Mouse (Mus musculus): ENCODE results near the gene Tet3. TPM values are rescaled to one million over a fixed set of nuclear protein-coding genes. Genes with fewer than 3 reads are reported as not detected.
A peak's percentile ranks its signal among the peaks of the same experiment; 100 is the strongest.

Gene Tet3
- total RNA-seq, 1 experiment from 2014 or later: 13.4 TPM

GRCm38 (mm10) chr6:83408510-83408909 is 50.4 kb downstream of the Tet3 start:
- ATAC-seq (replicated peaks in 1 of 2; ENCODE audit: insufficient read depth in 1 of 2, low FRiP score in 2 of 2, low TSS enrichment in 1 of 2, low read depth in 1 of 2, poor library complexity in 2 of 2, severe bottlenecking in 2 of 2): no peak

- ATAC-seq (replicated peaks in 1 of 2; ENCODE audit: insufficient read depth in 1 of 2, low FRiP score in 2 of 2, low TSS enrichment in 1 of 2, low read depth in 1 of 2, poor library complexity in 2 of 2, severe bottlenecking in 2 of 2): no peak
Measured at GRCm38 (mm10) chr6:83405511-83406064, 53.3 kb downstream of the Tet3 start.

- ATAC-seq (replicated peaks in 1 of 2; ENCODE audit: insufficient read depth in 1 of 2, low FRiP score in 2 of 2, low TSS enrichment in 1 of 2, low read depth in 1 of 2, poor library complexity in 2 of 2, severe bottlenecking in 2 of 2): no peak
Measured at GRCm38 (mm10) chr6:83404571-83404970, 54.3 kb downstream of the Tet3 start.

- no peak for ATAC-seq (replicated peaks in 1 of 2; ENCODE audit: insufficient read depth in 1 of 2, low FRiP score in 2 of 2, low TSS enrichment in 1 of 2, low read depth in 1 of 2, poor library complexity in 2 of 2, severe bottlenecking in 2 of 2)
Measured at GRCm38 (mm10) chr6:83403481-83403880, 55.4 kb downstream of the Tet3 start.

GRCm38 (mm10) chr6:83399790-83400189 is 59.1 kb downstream of the Tet3 start:
- ATAC-seq (replicated peaks in 1 of 2; ENCODE audit: insufficient read depth in 1 of 2, low FRiP score in 2 of 2, low TSS enrichment in 1 of 2, low read depth in 1 of 2, poor library complexity in 2 of 2, severe bottlenecking in 2 of 2): no peak

- no peak for ATAC-seq (replicated peaks in 1 of 2; ENCODE audit: insufficient read depth in 1 of 2, low FRiP score in 2 of 2, low TSS enrichment in 1 of 2, low read depth in 1 of 2, poor library complexity in 2 of 2, severe bottlenecking in 2 of 2)
Measured at GRCm38 (mm10) chr6:83397728-83398127, 61.2 kb downstream of the Tet3 start.

- ATAC-seq (replicated peaks in 1 of 2; ENCODE audit: insufficient read depth in 1 of 2, low FRiP score in 2 of 2, low TSS enrichment in 1 of 2, low read depth in 1 of 2, poor library complexity in 2 of 2, severe bottlenecking in 2 of 2): no peak
Measured at GRCm38 (mm10) chr6:83396711-83397110, 62.2 kb downstream of the Tet3 start.

GRCm38 (mm10) chr6:83395544-83396229 is 63.2 kb downstream of the Tet3 start:
- no peak; a peak in 1 of 4 replicates for ATAC-seq (replicated peaks in 1 of 2; ENCODE audit: insufficient read depth in 1 of 2, low FRiP score in 2 of 2, low TSS enrichment in 1 of 2, low read depth in 1 of 2, poor library complexity in 2 of 2, severe bottlenecking in 2 of 2)

- no peak for ATAC-seq (replicated peaks in 1 of 2; ENCODE audit: insufficient read depth in 1 of 2, low FRiP score in 2 of 2, low TSS enrichment in 1 of 2, low read depth in 1 of 2, poor library complexity in 2 of 2, severe bottlenecking in 2 of 2)
Measured at GRCm38 (mm10) chr6:83394122-83394521, 64.8 kb downstream of the Tet3 start.

GRCm38 (mm10) chr6:83392166-83392780 is 66.6 kb downstream of the Tet3 start:
- no peak for ATAC-seq (replicated peaks in 1 of 2; ENCODE audit: insufficient read depth in 1 of 2, low FRiP score in 2 of 2, low TSS enrichment in 1 of 2, low read depth in 1 of 2, poor library complexity in 2 of 2, severe bottlenecking in 2 of 2)

GRCm38 (mm10) chr6:83385569-83386090 is 73.3 kb downstream of the Tet3 start:
- ATAC-seq (replicated peaks in 1 of 2; ENCODE audit: insufficient read depth in 1 of 2, low FRiP score in 2 of 2, low TSS enrichment in 1 of 2, low read depth in 1 of 2, poor library complexity in 2 of 2, severe bottlenecking in 2 of 2): no peak

GRCm38 (mm10) chr6:83381510-83382491 is 77.1 kb downstream of the Tet3 start:
- ATAC-seq (replicated peaks in 1 of 2; ENCODE audit: insufficient read depth in 1 of 2, low FRiP score in 2 of 2, low TSS enrichment in 1 of 2, low read depth in 1 of 2, poor library complexity in 2 of 2, severe bottlenecking in 2 of 2): peak; percentile 93 to 99

- no peak for ATAC-seq (replicated peaks in 1 of 2; ENCODE audit: insufficient read depth in 1 of 2, low FRiP score in 2 of 2, low TSS enrichment in 1 of 2, low read depth in 1 of 2, poor library complexity in 2 of 2, severe bottlenecking in 2 of 2)
Measured at GRCm38 (mm10) chr6:83373704-83374300, 85.1 kb downstream of the Tet3 start.

- no peak for ATAC-seq (replicated peaks in 1 of 2; ENCODE audit: insufficient read depth in 1 of 2, low FRiP score in 2 of 2, low TSS enrichment in 1 of 2, low read depth in 1 of 2, poor library complexity in 2 of 2, severe bottlenecking in 2 of 2)
Measured at GRCm38 (mm10) chr6:83371350-83371749, 87.5 kb downstream of the Tet3 start.

- ATAC-seq (replicated peaks in 1 of 2; ENCODE audit: insufficient read depth in 1 of 2, low FRiP score in 2 of 2, low TSS enrichment in 1 of 2, low read depth in 1 of 2, poor library complexity in 2 of 2, severe bottlenecking in 2 of 2): no peak
Measured at GRCm38 (mm10) chr6:83370316-83370965, 88.4 kb downstream of the Tet3 start.

- no peak for ATAC-seq (replicated peaks in 1 of 2; ENCODE audit: insufficient read depth in 1 of 2, low FRiP score in 2 of 2, low TSS enrichment in 1 of 2, low read depth in 1 of 2, poor library complexity in 2 of 2, severe bottlenecking in 2 of 2)
Measured at GRCm38 (mm10) chr6:83363075-83363474, 95.8 kb downstream of the Tet3 start.

Measured in hematopoietic stem cell, adult 5-6 weeks (primary cell).